Mouse (Mus musculus) liver, adult 10 weeks (tissue): ENCODE measurements around the gene Gm10406. TPM values are rescaled to one million over a fixed set of nuclear protein-coding genes. Genes with fewer than 3 reads are reported as not detected.

Experiments
- polyA plus RNA-seq: library from polyadenylated mRNA; stranded (reverse); fragments of 350-450 nt; fragmentation: Illumina TruSeq; extraction: RNeasy Lipid Tissue Mini Kit (QIAGEN cat#74804); gene quantifications from one replicate; pipeline ENCODE4 v1.2.3, GENCODE M21; 2014; ENCODE audit warnings: low read depth, low replicate concordance

Gm10406 gene
- not detected for polyA plus RNA-seq

GRCm38 (mm10) chr14:7026781-7027749, at the start of gene Gm10406:
Gene Gm10406 (minus strand): TSS chr14:7027449.

GRCm38 (mm10) chr14:7044870-7045269, 17.6 kb upstream of the Gm10406 start, which contains the start of gene Gm3685:
Gene Gm3685 (minus strand): TSS chr14:7044970.

GRCm38 (mm10) chr14:6973718-6974117, 53.5 kb downstream of the Gm10406 start, which contains the start of gene Gm6356:
Gene Gm6356 (minus strand): TSS chr14:6973818.

Other genes with a start within 250 kb of the Gm10406 start
- not detected for gene Gm3642, start 187.1 kb downstream of the Gm10406 start, polyA plus RNA-seq
- gene Gm3667, start 137.5 kb downstream of the Gm10406 start, polyA plus RNA-seq = not detected
- not detected for gene Gm6356, start 53.6 kb downstream of the Gm10406 start, polyA plus RNA-seq
- gene Gm3685, start 17.5 kb upstream of the Gm10406 start, polyA plus RNA-seq = not detected
- not detected for gene Gm3696, start 73.2 kb upstream of the Gm10406 start, polyA plus RNA-seq
- gene Gm6676, start 98.0 kb upstream of the Gm10406 start, polyA plus RNA-seq = not detected
- gene Gm3512, start 147.1 kb upstream of the Gm10406 start, polyA plus RNA-seq = not detected
- gene Gm16434, start 167.1 kb upstream of the Gm10406 start, polyA plus RNA-seq = not detected
- gene Gm3727, start 237.3 kb upstream of the Gm10406 start, polyA plus RNA-seq = not detected